Mouse (Mus musculus) hindbrain, postnatal 0 days (tissue): ENCODE results near the gene Plcb1. TPM values are rescaled to one million over a fixed set of nuclear protein-coding genes. Genes with fewer than 3 reads are reported as not detected.

Source experiments
- ATAC-seq: fragments of 200-750 bp; cut with Nextera tagmentation; 2 replicates; pipeline ENCODE4 v1.8.0; 2017; ENCODE audit warnings: mild to moderate bottlenecking, moderate TSS enrichment, moderate library complexity
- DNase-seq: peaks from one replicate; pipeline ENCODE4 v3.0.0-alpha.2; 2015; ENCODE audit warnings: low spot score
- H3K27ac ChIP-seq: fragments of 300-500 bp; sonication (generic); 2 replicates; pipeline ENCODE4 v1.5.1; 2014; ENCODE audit warnings: mild to moderate bottlenecking
- H3K27me3 ChIP-seq: fragments of 300-500 bp; sonication (generic); 2 replicates; pipeline ENCODE4 v1.6.1; 2014; ENCODE audit warnings: low read length, mixed read lengths; ENCODE audit not compliant: insufficient read depth
- H3K36me3 ChIP-seq: fragments of 300-500 bp; sonication (generic); 2 replicates; pipeline ENCODE4 v1.6.1; 2014; ENCODE audit warnings: low read length, mixed read lengths; ENCODE audit not compliant: insufficient read depth
- H3K4me1 ChIP-seq: fragments of 300-500 bp; sonication (generic); 2 replicates; pipeline ENCODE4 v1.6.1; 2014; ENCODE audit warnings: antibody characterized with exemption, low read length, mixed read lengths; ENCODE audit not compliant: insufficient read depth
- H3K4me2 ChIP-seq: fragments of 300-500 bp; sonication (generic); 2 replicates; pipeline ENCODE4 v1.6.1; 2014; ENCODE audit warnings: low read depth, mild to moderate bottlenecking, low read length, moderate library complexity, mixed read lengths
- H3K4me3 ChIP-seq: fragments of 300-500 bp; sonication (generic); 2 replicates; pipeline ENCODE4 v1.5.1; 2014; ENCODE audit warnings: low read length
- H3K9ac ChIP-seq: fragments of 300-500 bp; sonication (generic); replicated peaks from 2 replicates; pipeline ENCODE4 v1.6.1; 2014; ENCODE audit warnings: mild to moderate bottlenecking, low read length, moderate library complexity, mixed read lengths
- H3K9me3 ChIP-seq: fragments of 300-500 bp; sonication (generic); 2 replicates; pipeline ENCODE4 v1.6.1; 2016; ENCODE audit warnings: low read length, mixed read lengths
- CTCF ChIP-seq: IDR thresholded peaks from 2 replicates; pipeline ENCODE4 v1.5.1; 2016; ENCODE audit warnings: antibody characterized with exemption, control low read depth, low read depth
- WGBS: fragments of 180-500 bp; shearing (Covaris S2); extraction: QIAGEN DNeasy Blood & Tissue Kit; methylation state at CpG from one replicate; pipeline ENCODE4 v1.1.7; 2014; 5-methylcytosine and 5-hydroxymethylcytosine counted together
- polyA plus RNA-seq: library from polyadenylated mRNA; unstranded; fragments of >200 nt; fragmentation: Nextera tagmentation; extraction: Ambion mirVana; gene quantifications from 2 replicates; pipeline ENCODE4 v1.2.1, GENCODE M21; 2015
- total RNA-seq: library from RNA; depleted of rRNA; stranded (reverse); fragments of >200 nt; gene quantifications from 2 replicates; pipeline ENCODE4 v1.2.3, GENCODE M21; 2014

Plcb1 gene
- total and polyA plus RNA-seq, 2 experiments from 2014 or later = 47.4 to 48.8 TPM

DNA sequence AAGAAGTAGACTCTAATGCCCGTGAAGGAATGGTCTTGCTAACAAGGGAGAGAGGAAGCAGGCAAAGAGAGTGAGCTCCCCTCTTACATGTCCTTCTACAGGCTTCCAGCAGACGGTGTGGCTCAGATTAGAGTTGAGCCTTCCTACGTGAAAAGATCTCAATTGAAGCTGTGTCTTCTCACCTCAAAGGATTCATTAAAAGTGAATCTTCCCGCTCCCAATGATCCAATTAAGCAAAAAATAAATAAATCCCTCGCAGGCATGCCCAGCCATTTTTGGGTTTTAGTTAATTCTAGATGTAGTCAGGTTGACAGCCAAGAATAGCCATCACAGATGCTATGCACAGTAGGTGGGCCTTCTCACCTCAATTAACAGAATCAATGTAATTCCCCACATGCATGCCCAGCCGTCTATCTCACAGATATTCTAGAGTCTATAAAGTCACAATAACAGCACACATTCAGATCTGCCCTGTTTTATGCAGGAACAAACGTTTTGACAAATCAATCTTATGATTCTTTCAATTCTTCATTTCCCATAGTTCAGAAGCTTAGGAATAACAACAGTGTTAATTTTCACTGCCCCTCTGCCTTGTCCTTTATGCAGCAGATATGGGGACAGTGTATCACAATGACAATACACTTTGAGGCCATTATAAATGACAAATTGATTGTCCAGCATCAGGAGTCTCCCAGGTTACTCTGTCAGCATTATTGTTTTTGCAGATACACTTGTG, 520.0 kb downstream of the Plcb1 start:
- H3K4me1 ChIP-seq = 0 out of 2 replicates have a peak, but pooled peaks cover 3% of the 10 kb centered on the region
- no peaks in the 10 kb centered on the region for H3K9me3 ChIP-seq
- no peaks in the 10 kb centered on the region for H3K27me3 ChIP-seq
- no peak for TF ChIP-seq CTCF
- H3K4me2 ChIP-seq = no peak overlapping the region
- 39% methylated on average over 7 of the region's 7 CpGs for WGBS
- H3K36me3 ChIP-seq = no peaks in the 10 kb centered on the region
- H3K4me3 ChIP-seq = no peak overlapping the region
- peak overlapping the region; percentile 62 for H3K27ac ChIP-seq
- ATAC-seq = peak; percentile 83
- H3K9ac ChIP-seq = no peak overlapping the region
- peak; percentile 79 for DNase-seq

DNA sequence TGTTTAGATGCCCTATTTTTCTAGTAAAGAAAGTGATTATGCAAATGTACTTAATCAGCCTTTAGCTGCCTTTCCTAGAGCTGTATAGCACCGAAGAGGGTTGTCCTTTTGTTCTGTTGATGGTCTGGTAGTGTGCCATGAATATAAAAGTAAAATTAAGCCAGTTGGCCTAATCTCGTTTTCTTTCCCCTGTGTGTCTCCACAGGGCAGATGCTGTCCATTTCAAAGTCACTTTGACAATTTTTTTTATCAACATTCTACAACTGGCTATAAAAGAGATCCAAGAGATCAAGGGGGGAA, 520.6 kb downstream of the Plcb1 start:
- H3K9me3 ChIP-seq = no peaks in the 10 kb centered on the region
- no peaks in the 10 kb centered on the region for H3K36me3 ChIP-seq
- 0 out of 2 replicates have a peak, but pooled peaks cover 3% of the 10 kb centered on the region for H3K4me1 ChIP-seq
- H3K4me2 ChIP-seq = no peak overlapping the region
- ATAC-seq (no peak; the same call in 1 of the 2 replicates), DNase-seq (no peak)
- H3K27ac ChIP-seq = peak overlapping the region; percentile 62
- no peak for TF ChIP-seq CTCF
- H3K27me3 ChIP-seq = no peaks in the 10 kb centered on the region
- H3K4me3 ChIP-seq = no peak overlapping the region
- no peak overlapping the region for H3K9ac ChIP-seq
- 25% methylated on average over 2 of the region's 2 CpGs for WGBS

GRCm38 (mm10) chr2:135307787-135308186, 521.9 kb downstream of the Plcb1 start:
- Histone ChIP-seq H3K27me3 (no peaks in the 10 kb centered on the region), H3K9ac (no peak overlapping the region), H3K4me2 (no peak overlapping the region), H3K4me1 (0 out of 2 replicates have a peak, but pooled peaks cover 3% of the 10 kb centered on the region), H3K4me3 (no peak overlapping the region), H3K27ac (no peak overlapping the region), H3K9me3 (no peaks in the 10 kb centered on the region), H3K36me3 (no peaks in the 10 kb centered on the region)
- ATAC-seq (no peak), DNase-seq (no peak)
- WGBS = 54% methylated on average over 4 of the region's 4 CpGs
- TF ChIP-seq CTCF = no peak

GRCm38 (mm10) chr2:135315980-135316379, 530.1 kb downstream of the Plcb1 start:
- Histone ChIP-seq H3K27ac (no peak overlapping the region), H3K4me1 (no peaks in the 10 kb centered on the region), H3K9ac (no peak overlapping the region), H3K27me3 (no peaks in the 10 kb centered on the region), H3K4me3 (no peak overlapping the region), H3K9me3 (no peaks in the 10 kb centered on the region), H3K4me2 (no peak overlapping the region), H3K36me3 (no peaks in the 10 kb centered on the region)
- WGBS = 89% methylated on average over 3 of the region's 3 CpGs
- ATAC-seq = no peak
- TF ChIP-seq CTCF = no peak
- no peak for DNase-seq

GRCm38 (mm10) chr2:135318136-135318535, 532.3 kb downstream of the Plcb1 start:
- no peak overlapping the region for H3K27ac ChIP-seq
- H3K9me3 ChIP-seq = no peaks in the 10 kb centered on the region
- no peak overlapping the region for H3K9ac ChIP-seq
- no peak for ATAC-seq
- no peak for DNase-seq
- H3K27me3 ChIP-seq = no peaks in the 10 kb centered on the region
- H3K36me3 ChIP-seq = no peaks in the 10 kb centered on the region
- no peaks in the 10 kb centered on the region for H3K4me1 ChIP-seq
- TF ChIP-seq CTCF = no peak
- no peak overlapping the region for H3K4me3 ChIP-seq
- no peak overlapping the region for H3K4me2 ChIP-seq
- 85% methylated on average over 1 of the region's 1 CpGs for WGBS

DNA sequence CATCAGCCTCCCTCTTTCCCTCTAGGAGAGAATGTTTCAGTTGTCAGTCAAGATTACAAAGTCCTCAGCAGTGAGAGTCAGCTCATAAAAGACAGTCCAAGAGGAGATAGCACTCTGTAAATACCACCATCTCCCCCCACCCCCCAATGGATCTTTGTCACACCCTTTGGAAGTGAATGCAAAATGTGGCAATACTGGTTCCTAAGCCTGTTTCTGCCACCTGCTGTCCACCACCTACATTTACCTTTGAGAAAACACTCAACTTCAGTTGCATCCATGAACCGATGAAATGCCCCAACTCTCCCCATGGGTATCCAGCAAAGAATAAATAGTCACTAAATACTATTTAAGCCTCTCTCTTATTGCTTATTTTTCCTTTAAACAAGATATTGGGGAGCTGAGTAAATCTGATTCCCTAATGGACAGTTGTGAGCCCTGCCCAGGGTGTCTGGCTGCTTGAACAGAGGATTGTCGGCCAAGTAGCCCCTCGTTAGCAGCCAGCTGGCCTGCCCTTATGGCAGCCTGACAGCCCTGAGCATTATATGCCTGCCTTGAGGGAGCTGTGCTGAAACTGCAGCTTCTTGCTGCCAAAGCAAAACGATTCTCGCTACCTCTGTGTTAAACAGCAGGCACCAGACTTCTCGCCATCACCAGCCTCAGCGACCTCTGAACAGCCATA, 537.5 kb downstream of the Plcb1 start:
- H3K9ac ChIP-seq = no peak overlapping the region
- H3K27ac ChIP-seq = peak overlapping the region; percentile 4
- H3K9me3 ChIP-seq = no peaks in the 10 kb centered on the region
- no peaks in the 10 kb centered on the region for H3K36me3 ChIP-seq
- ATAC-seq (peak; percentile 90), DNase-seq (peak; percentile 79)
- H3K27me3 ChIP-seq = no peaks in the 10 kb centered on the region
- peak; percentile 29; the same call in 1 of the 2 replicates for TF ChIP-seq CTCF
- H3K4me2 ChIP-seq = peak overlapping the region; percentile 47
- WGBS = 20% methylated on average over 7 of the region's 7 CpGs
- no peaks in the 10 kb centered on the region for H3K4me1 ChIP-seq
- peak overlapping the region; percentile 20 for H3K4me3 ChIP-seq

- H3K27ac ChIP-seq = peak overlapping the region; percentile 4; the same call in 1 of the 2 replicates
- peak overlapping the region; percentile 20 for H3K4me3 ChIP-seq
- H3K27me3 ChIP-seq = no peaks in the 10 kb centered on the region
- H3K36me3 ChIP-seq = no peaks in the 10 kb centered on the region
- 0 out of 2 replicates have a peak overlapping the region, but pooled peaks have one; percentile 1 for H3K9ac ChIP-seq
- H3K4me1 ChIP-seq = no peaks in the 10 kb centered on the region
- peak overlapping the region; percentile 47 for H3K4me2 ChIP-seq
- no peaks in the 10 kb centered on the region for H3K9me3 ChIP-seq
- TF ChIP-seq CTCF = peak; percentile 94
- DNase-seq (peak; percentile 94), ATAC-seq (peak; percentile 90)
- 11% methylated on average over 4 of the region's 4 CpGs for WGBS
Observed at GRCm38 (mm10) chr2:135323955-135324302, 538.1 kb downstream of the Plcb1 start.
